In the genomic region with DNA sequence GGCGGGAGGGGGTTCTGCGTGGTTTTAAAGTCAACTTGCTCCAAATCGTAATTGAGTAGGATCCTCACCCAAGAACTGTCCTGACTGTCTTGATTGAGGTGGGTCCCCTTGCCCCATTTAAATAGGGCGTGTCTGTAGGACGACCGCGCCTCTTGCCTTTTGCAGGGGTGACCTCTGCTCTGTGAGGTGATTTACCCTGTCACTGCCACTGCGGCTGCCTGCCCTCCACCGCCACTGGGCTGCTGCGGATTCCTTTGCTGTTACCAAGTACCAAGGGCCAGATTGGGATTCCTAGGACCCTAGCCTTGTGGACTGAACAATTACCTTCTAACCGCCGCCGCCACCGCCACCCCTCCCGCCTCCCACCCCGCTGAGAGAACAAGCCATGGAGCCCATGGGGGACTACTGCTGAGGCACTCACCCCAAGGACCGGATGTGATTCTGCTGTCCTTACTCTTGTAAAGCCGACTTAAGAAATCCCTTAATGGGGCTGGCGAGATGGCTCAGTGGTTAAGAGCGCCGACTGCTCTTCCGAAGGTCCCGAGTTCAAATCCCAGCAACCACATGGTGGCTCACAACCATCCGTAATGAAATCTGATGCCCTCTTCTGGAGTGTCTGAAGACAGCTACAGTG, we compare ENCODE assay signal across 9 mouse cellular contexts. TPM values are rescaled to one million over a fixed set of nuclear protein-coding genes. Genes with fewer than 3 reads are reported as not detected.
DNase-seq lines count a peak whose midpoint lies in the region; ATAC-seq and TF ChIP-seq lines count a peak whose summit lies in the region.
"Had no signal": no experiment of that assay in that cellular context is flagged by ENCODE, and none has a peak within 500 bp of the region (broad histone marks: within the 10 kb centered on the region; RNA-seq: fewer than 3 reads in every experiment).

No protein-coding gene starts in this region.

- no peak for ATAC-seq in forebrain, postnatal 0 days
- ATAC-seq in lung, embryonic 15.5 days (ENCODE audit: borderline replicate concordance, extremely low read depth, low FRiP score, low TSS enrichment), result no peak
- no peak for ATAC-seq in stomach, embryonic 14.5 days (ENCODE audit: insufficient number of reproducible peaks, insufficient read depth, low FRiP score, low read depth)

- H3K27ac ChIP-seq in layer of hippocampus, adult 2 months, result no peak overlapping the region
- H3K27ac ChIP-seq in forebrain, postnatal 0 days (ENCODE audit: low read depth, low read length), result no peak overlapping the region
- no peak overlapping the region for H3K27ac ChIP-seq in lung, embryonic 15.5 days
- no peak overlapping the region for H3K27ac ChIP-seq in stomach, embryonic 14.5 days (ENCODE audit: low read length)
- H3K27ac ChIP-seq: macrophage had no signal

- no peak for TF ChIP-seq CTCF in layer of hippocampus, adult 2 months (conservative IDR thresholded peaks at IDR 0.05)
- TF ChIP-seq CTCF in forebrain, postnatal 0 days (IDR thresholded peaks at IDR 0.05; ENCODE audit: low read depth), result no peak

- H3K36me3 ChIP-seq in forebrain, postnatal 0 days (ENCODE audit: insufficient read depth), result no peaks in the 10 kb centered on the region
- H3K36me3 ChIP-seq in lung, embryonic 15.5 days, result no peaks in the 10 kb centered on the region
- H3K36me3 ChIP-seq in stomach, embryonic 14.5 days (ENCODE audit: control insufficient read depth, insufficient read depth, low read length), result no peaks in the 10 kb centered on the region

- peak overlapping the region; percentile 28; the same call in 1 of the 2 replicates for H3K4me2 ChIP-seq in forebrain, postnatal 0 days (ENCODE audit: low read depth)
- peak overlapping the region; percentile 57 for H3K4me2 ChIP-seq in lung, embryonic 15.5 days
- peak overlapping the region; percentile 48 for H3K4me2 ChIP-seq in stomach, embryonic 14.5 days (replicated peaks; ENCODE audit: low read depth, low read length)

- H3K4me1 ChIP-seq in forebrain, postnatal 0 days (ENCODE audit: insufficient read depth), result no peaks in the 10 kb centered on the region
- H3K4me1 ChIP-seq in lung, embryonic 15.5 days, result peaks cover 5% of the 10 kb centered on the region; the same call in 1 of the 2 replicates
- peaks cover 6% of the 10 kb centered on the region; the same call in 1 of the 2 replicates for H3K4me1 ChIP-seq in stomach, embryonic 14.5 days (ENCODE audit: control insufficient read depth, insufficient read depth, low read length)

- 10% methylated on average over 23 of the region's 24 CpGs for WGBS in forebrain, postnatal 0 days
- WGBS in lung, embryonic 15.5 days, result 8% methylated on average over 24 of the region's 24 CpGs
- 7% methylated on average over 23 of the region's 24 CpGs for WGBS in stomach, embryonic 14.5 days

- no peaks in the 10 kb centered on the region for H3K9me3 ChIP-seq in forebrain, postnatal 0 days (ENCODE audit: low read length)
- no peaks in the 10 kb centered on the region for H3K9me3 ChIP-seq in lung, embryonic 15.5 days
- H3K9me3 ChIP-seq in stomach, embryonic 14.5 days (ENCODE audit: control insufficient read depth, low read depth, low read length), result no peaks in the 10 kb centered on the region

- H3K9ac ChIP-seq in forebrain, postnatal 0 days, result no peak overlapping the region
- peak overlapping the region; percentile 10; the same call in 1 of the 2 replicates for H3K9ac ChIP-seq in lung, embryonic 15.5 days
- no peak overlapping the region for H3K9ac ChIP-seq in stomach, embryonic 14.5 days (replicated peaks; ENCODE audit: low read depth, low read length)

- H3K4me3 ChIP-seq in layer of hippocampus, adult 2 months, result peak overlapping the region; percentile 38; the same call in 1 of the 2 replicates
- H3K4me3 ChIP-seq in forebrain, postnatal 0 days (ENCODE audit: low read depth, low read length), result no peak overlapping the region
- peak overlapping the region; percentile 23 for H3K4me3 ChIP-seq in lung, embryonic 15.5 days
- H3K4me3 ChIP-seq in stomach, embryonic 14.5 days (ENCODE audit: low read depth, low read length), result peak overlapping the region; percentile 17

- no peak for DNase-seq in layer of hippocampus, adult 2 months (ENCODE audit: low spot score in 2 of 2)
- no peak for DNase-seq in layer of hippocampus, postnatal 10 days (ENCODE audit: low spot score in 2 of 2)
- no peak for DNase-seq in forebrain, postnatal 0 days
- peak; percentile 31 for DNase-seq in kidney, adult 11 months
- no peak for DNase-seq in spleen, postnatal 10 days (ENCODE audit: low spot score in 2 of 2)
- no peak for DNase-seq in spleen, postnatal 36 days (ENCODE audit: low spot score in 2 of 2)

- no peaks in the 10 kb centered on the region for H3K27me3 ChIP-seq in forebrain, postnatal 0 days (ENCODE audit: insufficient read depth, low read length)
- H3K27me3 ChIP-seq in lung, embryonic 15.5 days, result no peaks in the 10 kb centered on the region
- H3K27me3 ChIP-seq in stomach, embryonic 14.5 days (ENCODE audit: control insufficient read depth, insufficient read depth, low read length), result no peaks in the 10 kb centered on the region

RNA-seq across cellular contexts. Expression of a gene that starts 20.2 kb away (rescaled TPM):
- total RNA-seq in layer of hippocampus, adult 2 months (2021), result 10 to 100 TPM; 79.1 to 80.1 TPM
- 10 to 100 TPM; 77.4 to 83.5 TPM for total RNA-seq in layer of hippocampus, postnatal 10 days (2021)
- 35.4 and 50.8 TPM in 2 replicates for total RNA-seq in forebrain, postnatal 0 days (2014; rRNA removed)
- 22.7 and 26.7 TPM in 2 replicates for polyA plus RNA-seq in forebrain, postnatal 0 days (2015; fragmentation: Nextera tagmentation; extraction: Ambion mirVana)
- polyA plus RNA-seq in lung, embryonic 15.5 days (2015; fragmentation: Nextera tagmentation; extraction: Ambion mirVana), result 13.3 and 13.9 TPM in 2 replicates
- polyA plus RNA-seq in stomach, embryonic 14.5 days (2014; fragmentation: Nextera tagmentation; extraction: Ambion mirVana), result 17.2 and 17.5 TPM in 2 replicates

RNA-seq across cellular contexts. Expression of a gene that starts 53.1 kb away (rescaled TPM):
- total RNA-seq in layer of hippocampus, adult 2 months (2021), result 1 to 10 TPM; 3.2 to 3.6 TPM
- total RNA-seq in layer of hippocampus, postnatal 10 days (2021), result 1 to 10 TPM; 3.7 to 4.1 TPM
- 3.8 and 4.8 TPM in 2 replicates for total RNA-seq in forebrain, postnatal 0 days (2014; rRNA removed)
- polyA plus RNA-seq in forebrain, postnatal 0 days (2015; fragmentation: Nextera tagmentation; extraction: Ambion mirVana), result 3.1 and 4.9 TPM in 2 replicates
- 10.7 and 11.1 TPM in 2 replicates for polyA plus RNA-seq in lung, embryonic 15.5 days (2015; fragmentation: Nextera tagmentation; extraction: Ambion mirVana)
- polyA plus RNA-seq in stomach, embryonic 14.5 days (2014; fragmentation: Nextera tagmentation; extraction: Ambion mirVana), result 12.7 and 15.3 TPM in 2 replicates
